Comparison of ENCODE assay signal across 8 mouse cellular contexts in the genomic region with DNA sequence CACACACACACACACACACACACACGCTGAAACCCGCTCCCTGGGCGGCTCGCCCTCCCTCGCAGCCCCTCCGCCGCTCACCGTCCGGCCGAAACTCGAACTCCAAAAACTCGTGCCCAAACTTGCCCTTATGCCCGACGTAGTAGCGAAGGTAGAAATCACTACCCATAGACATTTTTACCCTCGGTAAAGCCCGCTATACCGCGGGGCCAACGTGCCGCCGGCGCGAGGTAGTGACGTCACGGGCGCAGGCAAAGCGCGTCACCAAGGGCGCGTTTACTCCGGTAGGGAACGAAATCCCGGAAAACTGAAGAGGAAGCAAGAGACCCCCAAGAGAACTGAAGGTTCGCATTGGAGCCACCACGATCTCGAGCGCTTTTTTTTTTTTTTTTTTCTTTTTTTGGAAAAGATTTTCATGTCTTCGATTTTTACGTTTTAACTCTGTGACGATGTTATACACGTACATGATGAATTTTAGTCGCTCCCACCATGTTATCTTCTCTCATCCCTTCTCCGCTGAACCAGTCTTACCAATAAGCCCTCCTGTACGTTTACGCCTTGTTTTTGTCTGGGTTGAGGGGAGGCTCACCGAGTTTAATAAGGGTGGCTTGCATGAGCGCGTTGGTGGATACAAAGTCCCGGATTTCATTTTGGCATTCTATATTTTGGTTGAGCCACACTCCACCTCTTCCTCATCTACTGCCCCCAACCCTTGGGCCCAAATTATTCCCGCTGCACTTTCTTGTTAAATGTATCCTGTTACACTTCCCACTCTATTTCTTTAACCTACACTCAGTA. TPM values are rescaled to one million over a fixed set of nuclear protein-coding genes. Genes with fewer than 3 reads are reported as not detected.
DNase-seq lines count a peak whose midpoint lies in the region; ATAC-seq and TF ChIP-seq lines count a peak whose summit lies in the region.

Gene Magohb, minus strand, starts transcription at position 254 of the 798 bp plus-strand sequence.

- peak within 1 kb of the TSS; percentile 54 for H3K4me2 ChIP-seq in hindbrain, postnatal 0 days (ENCODE audit: low read depth, low read length)

- peak; percentile 73 for ATAC-seq in activated CD4-positive, CD25-positive, alpha-beta regulatory T cell, adult 4 months
- ATAC-seq in common myeloid progenitor, adult 5-6 weeks (replicated peaks; ENCODE audit: low read depth, poor library complexity, severe bottlenecking): peak; percentile 87
- peak; percentile 92 for ATAC-seq in hindbrain, postnatal 0 days

- peak within 1 kb of the TSS; percentile 91 for H3K27ac ChIP-seq in gastrocnemius, adult 2 months
- H3K27ac ChIP-seq in hindbrain, postnatal 0 days: peak within 1 kb of the TSS; percentile 80

- peak within 1 kb of the TSS; percentile 75 for H3K4me3 ChIP-seq in gastrocnemius, adult 2 months
- H3K4me3 ChIP-seq in hindbrain, postnatal 0 days (ENCODE audit: low read length): peak within 1 kb of the TSS; percentile 76

- H3K9ac ChIP-seq in hindbrain, postnatal 0 days (replicated peaks; ENCODE audit: low read length): peak within 1 kb of the TSS; percentile 68

- H3K27me3 ChIP-seq in hindbrain, postnatal 0 days (ENCODE audit: insufficient read depth, low read length): no peaks in the 10 kb centered on the region

- H3K9me3 ChIP-seq in hindbrain, postnatal 0 days (ENCODE audit: low read length): no peaks in the 10 kb centered on the region

- peak; percentile 89 for DNase-seq in gastrocnemius, adult 2 months
- peak; percentile 93 for DNase-seq in hindbrain, postnatal 0 days (ENCODE audit: low spot score)
- peak; percentile 82 to 92 for DNase-seq in left cerebral cortex, adult 18-20 months (ENCODE audit: low spot score in 2 of 2)
- peak; percentile 90 to 91 for DNase-seq in lung, postnatal 4 days
- DNase-seq in retina, postnatal 1 day: peak; percentile 88
- peak; percentile 95 for DNase-seq in thymus, postnatal 4 days

- no peak for TF ChIP-seq CTCF in gastrocnemius, adult 2 months (IDR thresholded peaks at IDR 0.05)
- no peak for TF ChIP-seq CTCF in hindbrain, postnatal 0 days (IDR thresholded peaks at IDR 0.05; ENCODE audit: low read depth)

- 3% methylated on average over 51 of the region's 51 CpGs for WGBS in hindbrain, postnatal 0 days

- intact Hi-C loops in gastrocnemius, adult 2 months (cut with DNase I): loop anchor here (5.0 kb wide), 1 partner anchor 59 kb away; the partner anchor contains the start of gene Styk1

- 0 out of 2 replicates have a peak, but pooled peaks cover 4% of the 10 kb centered on the region for H3K4me1 ChIP-seq in hindbrain, postnatal 0 days (ENCODE audit: insufficient read depth, low read length)

- H3K36me3 ChIP-seq in hindbrain, postnatal 0 days (ENCODE audit: insufficient read depth, low read length): peaks cover 3% of the 10 kb centered on the region; the same call in 1 of the 2 replicates

RNA-seq across cellular contexts. Expression of gene Magohb, which starts in this region (rescaled TPM):
- polyA plus RNA-seq in activated CD4-positive, CD25-positive, alpha-beta regulatory T cell, adult 4 months (2017; shearing (Covaris generic)): 10 to 100 TPM; 18.6 to 24.6 TPM
- total RNA-seq in common myeloid progenitor, adult 5-6 weeks (2017): 53.5 and 63.6 TPM in 2 replicates
- 1 to 10 TPM; 3.0 to 5.9 TPM for total RNA-seq in gastrocnemius, adult 2 months (2021)
- 4.8 and 9.9 TPM in 2 replicates for total RNA-seq in hindbrain, postnatal 0 days (2014; rRNA removed)
- polyA plus RNA-seq in hindbrain, postnatal 0 days (2015; fragmentation: Nextera tagmentation; extraction: Ambion mirVana): 30.2 and 32.8 TPM in 2 replicates
- 10 to 100 TPM in 1 of 2 experiments, 1 to 10 TPM in 1; 8.5 to 11.3 TPM for total RNA-seq in left cerebral cortex, adult 18-20 months (2021)

Comparison
In these comparisons a context has a peak if more than half of its experiments do, and no peak if none do; other contexts are left out.
1. Peak in every context shown above with its lines: DNase-seq, ATAC-seq, H3K4me3 ChIP-seq and H3K27ac ChIP-seq.